Mouse (Mus musculus) kidney, embryonic 15.5 days (tissue): ENCODE data around the gene Mme. TPM values are rescaled to one million over a fixed set of nuclear protein-coding genes. Genes with fewer than 3 reads are reported as not detected.

Experiments
- ATAC-seq: fragments of 200-750 bp; cut with Nextera tagmentation; replicated peaks from 2 replicates; pipeline ENCODE4 v1.8.0; 2017; ENCODE audit warnings: moderate TSS enrichment; ENCODE audit not compliant: low FRiP score
- H3K27ac ChIP-seq: fragments of 300-500 bp; sonication (generic); 2 replicates; pipeline ENCODE4 v1.5.1; 2015; ENCODE audit warnings: mild to moderate bottlenecking, inconsistent platforms
- H3K27me3 ChIP-seq: fragments of 300-500 bp; sonication (generic); 2 replicates; pipeline ENCODE4 v1.6.1; 2015; ENCODE audit warnings: inconsistent platforms
- H3K36me3 ChIP-seq: fragments of 300-500 bp; sonication (generic); 2 replicates; pipeline ENCODE4 v1.6.1; 2015; ENCODE audit warnings: inconsistent platforms
- H3K4me1 ChIP-seq: fragments of 300-500 bp; sonication (generic); 2 replicates; pipeline ENCODE4 v1.6.1; 2015; ENCODE audit warnings: inconsistent platforms
- H3K4me2 ChIP-seq: fragments of 300-500 bp; sonication (generic); 2 replicates; pipeline ENCODE4 v1.6.1; 2015; ENCODE audit warnings: moderate library complexity, mild to moderate bottlenecking, inconsistent platforms
- H3K4me3 ChIP-seq: fragments of 300-500 bp; sonication (generic); replicated peaks from 2 replicates; pipeline ENCODE4 v1.5.1; 2015; ENCODE audit warnings: mild to moderate bottlenecking, inconsistent platforms
- H3K9ac ChIP-seq: fragments of 300-500 bp; sonication (generic); 2 replicates; pipeline ENCODE4 v1.6.1; 2015; ENCODE audit warnings: mild to moderate bottlenecking, inconsistent platforms
- H3K9me3 ChIP-seq: fragments of 300-500 bp; sonication (generic); replicated peaks from 2 replicates; pipeline ENCODE4 v1.6.1; 2016; ENCODE audit warnings: inconsistent platforms
- WGBS: fragments of 180-500 bp; shearing (Covaris S2); methylation state at CpG from one replicate; pipeline ENCODE4 v1.1.7; 2015; ENCODE audit warnings: mixed read lengths; 5-methylcytosine and 5-hydroxymethylcytosine counted together
- polyA plus RNA-seq: library from polyadenylated mRNA; unstranded; fragments of >200 nt; fragmentation: Nextera tagmentation; extraction: Ambion mirVana; gene quantifications from 2 replicates; pipeline ENCODE4 v1.2.1, GENCODE M21; 2015

Gene Mme
- polyA plus RNA-seq, 1 experiment from 2014 or later = 31.0 TPM

GRCm38 (mm10) chr3:63296411-63296810 lies 55.1 kb downstream of the Mme start:
- Histone ChIP-seq H3K9me3 (no peaks in the 10 kb centered on the region), H3K4me1 (peaks cover 6% of the 10 kb centered on the region; the same call in 1 of the 2 replicates), H3K9ac (no peak overlapping the region), H3K36me3 (no peaks in the 10 kb centered on the region), H3K27ac (peak overlapping the region; percentile 92), H3K4me3 (peak overlapping the region; percentile 75), H3K4me2 (peak overlapping the region; percentile 95), H3K27me3 (no peaks in the 10 kb centered on the region; the same call in 1 of the 2 replicates)
- WGBS = 5% methylated on average over 12 of the region's 12 CpGs
- no peak for ATAC-seq

GRCm38 (mm10) chr3:63297787-63298186 lies 56.5 kb downstream of the Mme start:
- H3K36me3 ChIP-seq = no peaks in the 10 kb centered on the region
- WGBS = 6% methylated on average over 6 of the region's 6 CpGs
- no peaks in the 10 kb centered on the region for H3K9me3 ChIP-seq
- H3K27me3 ChIP-seq = no peaks in the 10 kb centered on the region; the same call in 1 of the 2 replicates
- 0 out of 2 replicates have a peak overlapping the region, but pooled peaks have one; percentile 2 for H3K4me3 ChIP-seq
- H3K27ac ChIP-seq = no peak overlapping the region
- peak overlapping the region; percentile 23 for H3K4me2 ChIP-seq
- ATAC-seq = no peak; the same call in 1 of the 2 replicates
- H3K4me1 ChIP-seq = peaks cover 8% of the 10 kb centered on the region; the same call in 1 of the 2 replicates
- no peak overlapping the region for H3K9ac ChIP-seq

- 87% methylated on average over 7 of the region's 7 CpGs for WGBS
- ATAC-seq = no peak
- Histone ChIP-seq H3K4me3 (no peak overlapping the region), H3K9me3 (no peaks in the 10 kb centered on the region), H3K36me3 (no peaks in the 10 kb centered on the region), H3K4me2 (no peak overlapping the region), H3K9ac (no peak overlapping the region), H3K27ac (no peak overlapping the region), H3K27me3 (no peaks in the 10 kb centered on the region), H3K4me1 (no peaks in the 10 kb centered on the region)
Measured at GRCm38 (mm10) chr3:63315211-63315760, 73.9 kb downstream of the Mme start.

DNA sequence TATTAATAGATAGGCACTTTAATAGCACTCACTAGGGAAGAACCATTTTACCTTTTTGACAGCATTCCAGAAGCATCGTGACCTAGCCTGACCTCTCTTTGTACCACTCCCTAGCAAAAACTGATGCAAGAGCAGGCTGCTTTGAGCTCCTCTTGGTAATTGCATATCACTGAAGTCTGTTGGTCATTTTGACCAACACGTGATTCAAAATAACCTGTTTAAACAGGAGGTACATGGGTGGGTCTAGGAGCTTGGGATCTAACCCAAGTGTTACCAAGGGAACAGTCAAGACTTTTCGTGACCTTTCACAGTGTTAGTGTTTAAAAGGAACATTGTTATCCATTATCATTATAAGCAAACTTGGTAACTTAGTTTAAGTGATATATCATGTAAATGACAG lies 76.2 kb downstream of the Mme start:
- peaks cover 5% of the 10 kb centered on the region for H3K4me1 ChIP-seq
- no peak for ATAC-seq
- no peaks in the 10 kb centered on the region for H3K36me3 ChIP-seq
- WGBS = 82% methylated on average over 3 of the region's 3 CpGs
- no peak overlapping the region for H3K4me2 ChIP-seq
- H3K9ac ChIP-seq = no peak overlapping the region
- H3K9me3 ChIP-seq = no peaks in the 10 kb centered on the region
- no peak overlapping the region for H3K27ac ChIP-seq
- no peaks in the 10 kb centered on the region for H3K27me3 ChIP-seq
- H3K4me3 ChIP-seq = no peak overlapping the region

GRCm38 (mm10) chr3:63325615-63326014 lies 84.3 kb downstream of the Mme start:
- whole genome bisulfite sequencing = 75% methylated on average over 2 of the region's 2 CpGs
- ATAC-seq = peak; percentile 88
- peak overlapping the region; percentile 48 for H3K27ac ChIP-seq
- no peak overlapping the region for H3K4me2 ChIP-seq
- H3K4me3 ChIP-seq = no peak overlapping the region
- no peaks in the 10 kb centered on the region for H3K27me3 ChIP-seq
- peaks cover 10% of the 10 kb centered on the region for H3K4me1 ChIP-seq
- H3K9me3 ChIP-seq = no peaks in the 10 kb centered on the region
- H3K9ac ChIP-seq = no peak overlapping the region
- H3K36me3 ChIP-seq = no peaks in the 10 kb centered on the region

DNA sequence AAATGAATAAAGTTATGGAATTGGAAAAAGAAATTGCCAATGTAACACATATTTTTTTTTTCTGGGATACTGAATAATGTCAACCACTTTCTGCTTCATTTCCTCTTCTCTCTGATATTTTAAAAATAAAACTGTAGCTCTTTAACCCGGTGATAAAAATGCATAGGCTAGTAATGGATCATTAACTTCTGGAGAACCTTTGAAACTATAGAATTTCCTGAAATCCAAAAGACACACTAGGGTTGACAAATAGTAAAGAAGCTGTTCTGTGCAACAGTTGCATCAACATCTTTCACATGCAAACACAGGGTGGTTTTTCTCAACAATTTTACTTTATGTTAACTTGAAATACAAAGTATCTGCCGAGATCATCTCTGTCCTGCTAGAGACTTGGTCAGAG lies 98.8 kb downstream of the Mme start:
- H3K4me3 ChIP-seq = no peak overlapping the region
- peaks cover 4% of the 10 kb centered on the region; the same call in 1 of the 2 replicates for H3K36me3 ChIP-seq
- H3K9me3 ChIP-seq = no peaks in the 10 kb centered on the region
- H3K9ac ChIP-seq = no peak overlapping the region
- H3K4me2 ChIP-seq = no peak overlapping the region
- H3K4me1 ChIP-seq = peaks cover 8% of the 10 kb centered on the region; the same call in 1 of the 2 replicates
- peak overlapping the region; percentile 83 for H3K27ac ChIP-seq
- H3K27me3 ChIP-seq = no peaks in the 10 kb centered on the region
- WGBS = 28% methylated on average over 2 of the region's 2 CpGs
- peak; percentile 49 for ATAC-seq

GRCm38 (mm10) chr3:63340546-63340945 lies 99.2 kb downstream of the Mme start:
- H3K9me3 ChIP-seq = no peaks in the 10 kb centered on the region
- H3K4me1 ChIP-seq = peaks cover 8% of the 10 kb centered on the region; the same call in 1 of the 2 replicates
- no peak overlapping the region for H3K4me2 ChIP-seq
- no peak overlapping the region for H3K9ac ChIP-seq
- peak; percentile 86 for ATAC-seq
- H3K27ac ChIP-seq = peak overlapping the region; percentile 83
- 43% methylated on average over 3 of the region's 3 CpGs for WGBS
- no peaks in the 10 kb centered on the region for H3K27me3 ChIP-seq
- H3K36me3 ChIP-seq = peaks cover 5% of the 10 kb centered on the region; the same call in 1 of the 2 replicates
- no peak overlapping the region for H3K4me3 ChIP-seq

DNA sequence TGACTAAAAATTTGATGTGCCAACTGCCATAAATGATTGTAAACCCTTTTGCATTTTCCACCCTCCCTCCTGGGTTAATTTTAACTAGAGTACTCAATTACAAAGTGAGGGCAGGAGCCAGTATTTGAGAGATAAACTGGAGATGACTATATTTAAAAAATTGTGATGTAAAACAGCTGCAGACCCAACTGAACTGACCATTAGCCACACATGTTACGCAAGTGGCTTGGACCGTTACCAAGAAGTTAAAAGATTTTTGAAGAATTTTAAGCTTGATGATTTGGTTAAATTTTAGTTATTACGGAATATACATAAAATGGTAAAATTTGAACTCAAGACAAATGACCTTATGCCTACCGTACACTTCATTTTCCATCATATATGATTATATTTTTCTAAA lies 100.1 kb downstream of the Mme start:
- H3K4me2 ChIP-seq = no peak overlapping the region
- H3K36me3 ChIP-seq = peaks cover 5% of the 10 kb centered on the region; the same call in 1 of the 2 replicates
- no peak overlapping the region for H3K9ac ChIP-seq
- H3K9me3 ChIP-seq = no peaks in the 10 kb centered on the region
- H3K27ac ChIP-seq = no peak overlapping the region
- no peaks in the 10 kb centered on the region for H3K27me3 ChIP-seq
- H3K4me1 ChIP-seq = peaks cover 8% of the 10 kb centered on the region; the same call in 1 of the 2 replicates
- WGBS = 93% methylated on average over 4 of the region's 4 CpGs
- ATAC-seq = no peak
- no peak overlapping the region for H3K4me3 ChIP-seq

DNA sequence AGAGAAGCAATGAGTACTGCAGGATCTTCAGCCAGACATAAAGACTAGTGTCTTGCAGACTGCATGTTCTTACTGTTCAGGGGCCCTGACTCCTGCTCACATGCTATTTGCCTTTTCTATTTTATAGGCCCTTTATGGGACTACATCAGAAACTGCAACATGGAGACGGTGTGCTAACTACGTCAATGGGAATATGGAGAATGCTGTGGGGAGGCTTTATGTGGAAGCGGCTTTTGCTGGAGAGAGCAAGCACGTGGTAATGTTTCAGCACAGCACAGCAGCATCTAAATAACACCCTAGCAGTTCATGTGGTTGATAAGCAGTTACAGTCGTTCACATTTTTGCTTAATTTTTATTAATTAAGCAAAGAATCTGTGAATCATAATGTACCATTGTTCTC lies 103.7 kb downstream of the Mme start:
- H3K9ac ChIP-seq = no peak overlapping the region
- no peaks in the 10 kb centered on the region for H3K9me3 ChIP-seq
- H3K27ac ChIP-seq = no peak overlapping the region
- H3K36me3 ChIP-seq = peaks cover 11% of the 10 kb centered on the region; the same call in 1 of the 2 replicates
- no peaks in the 10 kb centered on the region for H3K27me3 ChIP-seq
- no peak overlapping the region for H3K4me2 ChIP-seq
- no peak overlapping the region for H3K4me3 ChIP-seq
- WGBS = 87% methylated on average over 5 of the region's 5 CpGs
- no peak for ATAC-seq
- peaks cover 8% of the 10 kb centered on the region; the same call in 1 of the 2 replicates for H3K4me1 ChIP-seq

- peaks cover 11% of the 10 kb centered on the region; the same call in 1 of the 2 replicates for H3K36me3 ChIP-seq
- WGBS = 84% methylated on average over 2 of the region's 2 CpGs
- no peak for ATAC-seq
Measured at GRCm38 (mm10) chr3:63348893-63349426, 107.6 kb downstream of the Mme start.

DNA sequence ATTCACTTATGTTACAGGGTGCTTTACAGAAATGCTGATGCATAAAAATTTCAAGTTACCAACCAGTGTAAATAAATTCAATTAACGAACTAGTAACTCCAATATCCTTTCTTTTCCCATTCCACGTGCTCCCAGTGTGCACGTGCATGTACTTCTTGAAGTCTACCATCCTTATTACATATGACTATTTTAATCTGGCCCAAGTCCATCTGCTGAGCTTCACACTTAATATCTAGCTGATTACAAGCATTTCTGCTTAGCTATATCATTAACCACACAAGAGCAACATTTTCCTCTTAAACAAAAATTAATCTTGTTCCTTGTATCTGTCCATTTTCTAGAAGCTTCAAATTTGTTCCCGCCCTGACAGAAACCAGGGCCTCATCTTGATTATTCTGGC lies 108.9 kb downstream of the Mme start:
- Histone ChIP-seq H3K27ac (no peak overlapping the region), H3K4me3 (no peak overlapping the region), H3K27me3 (no peaks in the 10 kb centered on the region), H3K36me3 (peaks cover 6% of the 10 kb centered on the region; the same call in 1 of the 2 replicates), H3K4me1 (no peaks in the 10 kb centered on the region), H3K4me2 (no peak overlapping the region), H3K9ac (no peak overlapping the region), H3K9me3 (no peaks in the 10 kb centered on the region)
- WGBS = 86% methylated on average over 4 of the region's 4 CpGs
- no peak for ATAC-seq

More at GRCm38 (mm10) chr3:63348893-63349426, 107.6 kb downstream of the Mme start:
- Histone ChIP-seq H3K9ac (no peak overlapping the region), H3K27me3 (no peaks in the 10 kb centered on the region), H3K4me3 (no peak overlapping the region), H3K4me2 (no peak overlapping the region), H3K9me3 (no peaks in the 10 kb centered on the region), H3K27ac (no peak overlapping the region), H3K4me1 (no peaks in the 10 kb centered on the region)

DNA sequence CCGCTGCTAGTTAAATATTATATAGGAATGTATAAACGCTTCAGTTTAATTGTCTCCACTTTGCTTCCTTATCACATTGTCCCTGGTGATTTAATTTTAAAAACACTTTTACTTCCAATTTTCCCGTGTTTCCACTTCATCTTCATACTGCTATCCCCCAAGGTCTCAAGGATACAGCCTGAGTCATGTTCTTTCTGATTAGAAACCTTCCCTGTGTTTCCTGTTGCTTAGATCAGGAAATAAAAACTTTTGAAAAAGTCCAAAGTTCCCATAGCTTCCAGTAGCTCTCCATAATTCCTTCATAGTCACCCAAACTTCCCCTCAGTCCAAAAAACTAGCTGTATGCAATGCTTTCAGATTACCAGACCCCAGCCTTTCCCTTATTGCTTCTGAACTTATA lies 109.4 kb downstream of the Mme start:
- no peak overlapping the region for H3K4me3 ChIP-seq
- no peak overlapping the region for H3K4me2 ChIP-seq
- H3K4me1 ChIP-seq = no peaks in the 10 kb centered on the region
- WGBS = 51% methylated on average over 3 of the region's 3 CpGs
- ATAC-seq = no peak
- peak overlapping the region; percentile 70; the same call in 1 of the 2 replicates for H3K27ac ChIP-seq
- H3K27me3 ChIP-seq = no peaks in the 10 kb centered on the region
- H3K9ac ChIP-seq = no peak overlapping the region
- peaks cover 6% of the 10 kb centered on the region; the same call in 1 of the 2 replicates for H3K36me3 ChIP-seq
- no peaks in the 10 kb centered on the region for H3K9me3 ChIP-seq
